Mouse (Mus musculus): ENCODE measurements around the gene Tbc1d2. TPM values are rescaled to one million over a fixed set of nuclear protein-coding genes. Genes with fewer than 3 reads are reported as not detected.

Tbc1d2 gene
- total and polyA plus RNA-seq, 2 experiments, result 0.55 to 0.94 TPM

GRCm38 (mm10) chr4:46666420-46666819 is 16.4 kb upstream of the Tbc1d2 start:
- Histone ChIP-seq H3K9ac (ENCODE audit: low read depth, low read length) (no peak overlapping the region), H3K27me3 (ENCODE audit: control insufficient read depth, insufficient read depth, low read length) (no peaks in the 10 kb centered on the region), H3K79me2 (ENCODE audit: control insufficient read depth, insufficient read depth, low read length) (no peaks in the 10 kb centered on the region), H3K4me3 (ENCODE audit: insufficient read depth, low read depth, low read length) (no peak overlapping the region), H3K36me3 (ENCODE audit: control insufficient read depth, insufficient read depth, low read length) (no peaks in the 10 kb centered on the region), H3K4me1 (ENCODE audit: control insufficient read depth, insufficient read depth, low read length) (no peaks in the 10 kb centered on the region), H3K27ac (replicated peaks; ENCODE audit: insufficient read depth, low read depth, low read length) (no peak overlapping the region)
- 75% methylated on average over 5 of the region's 5 CpGs for WGBS
- DNase-seq (ENCODE audit: extremely low read depth, low read depth, low spot score), result no peak
- TF ChIP-seq POLR2A (IDR thresholded peaks at IDR 0.05; ENCODE audit: extremely low read depth, insufficient read depth, low read length), result no peak
- TF ChIP-seq CTCF (IDR thresholded peaks at IDR 0.05; ENCODE audit: low read depth, low read length), result no peak

- no peaks in the 10 kb centered on the region for H3K79me2 ChIP-seq (ENCODE audit: control insufficient read depth, insufficient read depth, low read length)
- DNase-seq (ENCODE audit: extremely low read depth, low read depth, low spot score), result no peak
- H3K27ac ChIP-seq (replicated peaks; ENCODE audit: insufficient read depth, low read depth, low read length), result no peak overlapping the region
- TF ChIP-seq CTCF (IDR thresholded peaks at IDR 0.05; ENCODE audit: low read depth, low read length), result no peak
- no peak for TF ChIP-seq POLR2A (IDR thresholded peaks at IDR 0.05; ENCODE audit: extremely low read depth, insufficient read depth, low read length)
- no peaks in the 10 kb centered on the region for H3K4me1 ChIP-seq (ENCODE audit: control insufficient read depth, insufficient read depth, low read length)
- WGBS, result 24% methylated on average over 7 of the region's 8 CpGs
- H3K36me3 ChIP-seq (ENCODE audit: control insufficient read depth, insufficient read depth, low read length), result no peaks in the 10 kb centered on the region
- no peaks in the 10 kb centered on the region for H3K27me3 ChIP-seq (ENCODE audit: control insufficient read depth, insufficient read depth, low read length)
- H3K4me3 ChIP-seq (ENCODE audit: insufficient read depth, low read depth, low read length), result no peak overlapping the region
- no peak overlapping the region for H3K9ac ChIP-seq (ENCODE audit: low read depth, low read length)
Observed at GRCm38 (mm10) chr4:46665371-46665774, 15.4 kb upstream of the Tbc1d2 start.

GRCm38 (mm10) chr4:46664123-46665009 is 14.4 kb upstream of the Tbc1d2 start:
- Histone ChIP-seq H3K4me1 (ENCODE audit: control insufficient read depth, insufficient read depth, low read length) (no peaks in the 10 kb centered on the region), H3K36me3 (ENCODE audit: control insufficient read depth, insufficient read depth, low read length) (no peaks in the 10 kb centered on the region), H3K79me2 (ENCODE audit: control insufficient read depth, insufficient read depth, low read length) (no peaks in the 10 kb centered on the region), H3K9ac (ENCODE audit: low read depth, low read length) (peak overlapping the region; percentile 48; the same call in 1 of the 2 replicates), H3K27ac (replicated peaks; ENCODE audit: insufficient read depth, low read depth, low read length) (no peak overlapping the region), H3K27me3 (ENCODE audit: control insufficient read depth, insufficient read depth, low read length) (no peaks in the 10 kb centered on the region), H3K4me3 (ENCODE audit: insufficient read depth, low read depth, low read length) (peak overlapping the region; percentile 47; the same call in 1 of the 2 replicates)
- no peak for DNase-seq (ENCODE audit: extremely low read depth, low read depth, low spot score)
- no peak for TF ChIP-seq CTCF (IDR thresholded peaks at IDR 0.05; ENCODE audit: low read depth, low read length)
- no peak for TF ChIP-seq POLR2A (IDR thresholded peaks at IDR 0.05; ENCODE audit: extremely low read depth, insufficient read depth, low read length)
- 64% methylated on average over 34 of the region's 34 CpGs for WGBS

- H3K27me3 ChIP-seq (ENCODE audit: control insufficient read depth, insufficient read depth, low read length), result no peaks in the 10 kb centered on the region
- WGBS, result 43% methylated on average over 9 of the region's 9 CpGs
- no peak overlapping the region for H3K9ac ChIP-seq (ENCODE audit: low read depth, low read length)
- no peak overlapping the region for H3K27ac ChIP-seq (replicated peaks; ENCODE audit: insufficient read depth, low read depth, low read length)
- H3K79me2 ChIP-seq (ENCODE audit: control insufficient read depth, insufficient read depth, low read length), result no peaks in the 10 kb centered on the region
- no peak for TF ChIP-seq POLR2A (IDR thresholded peaks at IDR 0.05; ENCODE audit: extremely low read depth, insufficient read depth, low read length)
- no peak for TF ChIP-seq CTCF (IDR thresholded peaks at IDR 0.05; ENCODE audit: low read depth, low read length)
- peak; percentile 33 for DNase-seq (ENCODE audit: extremely low read depth, low read depth, low spot score)
- no peak overlapping the region for H3K4me3 ChIP-seq (ENCODE audit: insufficient read depth, low read depth, low read length)
- no peaks in the 10 kb centered on the region for H3K36me3 ChIP-seq (ENCODE audit: control insufficient read depth, insufficient read depth, low read length)
- H3K4me1 ChIP-seq (ENCODE audit: control insufficient read depth, insufficient read depth, low read length), result no peaks in the 10 kb centered on the region
Observed at GRCm38 (mm10) chr4:46661433-46661832, 11.4 kb upstream of the Tbc1d2 start.

GRCm38 (mm10) chr4:46658946-46659345 is 8.9 kb upstream of the Tbc1d2 start:
- H3K27ac ChIP-seq (replicated peaks; ENCODE audit: insufficient read depth, low read depth, low read length), result no peak overlapping the region
- WGBS, result 67% methylated on average over 5 of the region's 5 CpGs
- no peak overlapping the region for H3K9ac ChIP-seq (ENCODE audit: low read depth, low read length)
- H3K36me3 ChIP-seq (ENCODE audit: control insufficient read depth, insufficient read depth, low read length), result no peaks in the 10 kb centered on the region
- H3K79me2 ChIP-seq (ENCODE audit: control insufficient read depth, insufficient read depth, low read length), result no peaks in the 10 kb centered on the region
- no peaks in the 10 kb centered on the region for H3K4me1 ChIP-seq (ENCODE audit: control insufficient read depth, insufficient read depth, low read length)
- DNase-seq (ENCODE audit: extremely low read depth, low read depth, low spot score), result no peak
- H3K4me3 ChIP-seq (ENCODE audit: insufficient read depth, low read depth, low read length), result no peak overlapping the region
- no peak for TF ChIP-seq CTCF (IDR thresholded peaks at IDR 0.05; ENCODE audit: low read depth, low read length)
- no peak for TF ChIP-seq POLR2A (IDR thresholded peaks at IDR 0.05; ENCODE audit: extremely low read depth, insufficient read depth, low read length)
- no peaks in the 10 kb centered on the region for H3K27me3 ChIP-seq (ENCODE audit: control insufficient read depth, insufficient read depth, low read length)

- peak; percentile 61 for TF ChIP-seq CTCF (IDR thresholded peaks at IDR 0.05; ENCODE audit: low read depth, low read length)
- TF ChIP-seq POLR2A (IDR thresholded peaks at IDR 0.05; ENCODE audit: extremely low read depth, insufficient read depth, low read length), result no peak
- 3% methylated on average over 5 of the region's 5 CpGs for WGBS
Observed at GRCm38 (mm10) chr4:46657116-46657515, 7.1 kb upstream of the Tbc1d2 start.

More at GRCm38 (mm10) chr4:46657116-46657515, 7.1 kb upstream of the Tbc1d2 start:
- Histone ChIP-seq H3K9ac (ENCODE audit: low read depth, low read length) (no peak overlapping the region), H3K27me3 (ENCODE audit: control insufficient read depth, insufficient read depth, low read length) (no peaks in the 10 kb centered on the region), H3K4me1 (ENCODE audit: control insufficient read depth, insufficient read depth, low read length) (no peaks in the 10 kb centered on the region), H3K79me2 (ENCODE audit: control insufficient read depth, insufficient read depth, low read length) (no peaks in the 10 kb centered on the region), H3K4me3 (ENCODE audit: insufficient read depth, low read depth, low read length) (no peak overlapping the region), H3K27ac (replicated peaks; ENCODE audit: insufficient read depth, low read depth, low read length) (no peak overlapping the region), H3K36me3 (ENCODE audit: control insufficient read depth, insufficient read depth, low read length) (no peaks in the 10 kb centered on the region)
- peak; percentile 65 for DNase-seq (ENCODE audit: extremely low read depth, low read depth, low spot score)

All from liver, adult 2 months (tissue).